11 mouse cellular contexts compared by ENCODE assay signal in the genomic region with DNA sequence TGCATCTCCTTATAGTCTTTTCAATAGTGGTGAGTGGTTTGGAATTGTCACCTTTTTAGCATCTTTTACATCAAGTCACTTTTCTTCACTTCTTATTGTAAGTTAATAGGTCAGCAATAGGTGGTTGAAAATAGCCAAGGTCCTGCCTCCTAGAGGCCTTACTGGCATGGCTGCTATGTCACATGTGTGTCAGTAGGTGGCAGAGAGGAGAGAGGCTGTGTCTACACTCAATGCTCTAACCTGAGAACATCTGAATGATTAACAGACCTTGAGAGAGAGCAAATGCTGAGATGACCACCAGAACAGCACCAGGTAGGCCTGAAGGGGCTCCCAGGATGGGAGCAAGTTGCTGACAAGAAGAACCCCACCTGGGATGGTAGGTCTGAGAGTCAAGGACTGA.
DNase-seq lines count a peak whose midpoint lies in the region; ATAC-seq and TF ChIP-seq lines count a peak whose summit lies in the region.
"Had no signal": no experiment of that assay in that cellular context is flagged by ENCODE, and none has a peak within 500 bp of the region (broad histone marks: within the 10 kb centered on the region; RNA-seq: fewer than 3 reads in every experiment).

No protein-coding gene starts in this region.

- peak; percentile 5 to 11 for DNase-seq in adrenal gland, postnatal 36 days
- no peak for DNase-seq in adrenal gland, postnatal 25 days
- peak; percentile 53 for DNase-seq in 416B (ENCODE audit: low read depth)
- DNase-seq in lung, embryonic 14.5 days = peak; percentile 22
- DNase-seq in layer of hippocampus, postnatal 25 days (ENCODE audit: extremely low spot score in 1 of 2, low spot score in 1 of 2) = no peak
- DNase-seq in right cerebral cortex, postnatal 14 days = no peak
- DNase-seq in midbrain, embryonic 10.5 days (ENCODE audit: low spot score) = no peak

- no peaks in the 10 kb centered on the region for H3K36me3 ChIP-seq in lung, embryonic 14.5 days (ENCODE audit: insufficient read depth)
- no peaks in the 10 kb centered on the region for H3K36me3 ChIP-seq in midbrain, embryonic 10.5 days
- H3K36me3 ChIP-seq: heart, embryonic 13.5 days; limb, embryonic 15.5 days; neural tube, embryonic 15.5 days had no signal

- H3K4me2 ChIP-seq in lung, embryonic 14.5 days = no peak overlapping the region
- H3K4me2 ChIP-seq: heart, embryonic 13.5 days; limb, embryonic 15.5 days; neural tube, embryonic 15.5 days had no signal

- no peak overlapping the region for H3K27ac ChIP-seq in cortical plate, adult 2 months (ENCODE audit: insufficient read depth, low read length)
- no peak overlapping the region for H3K27ac ChIP-seq in lung, embryonic 14.5 days (ENCODE audit: low read depth)
- H3K27ac ChIP-seq in midbrain, embryonic 10.5 days (replicated peaks) = no peak overlapping the region
- H3K27ac ChIP-seq: heart, embryonic 13.5 days; limb, embryonic 15.5 days; neural tube, embryonic 15.5 days had no signal

- TF ChIP-seq CTCF in cortical plate, adult 2 months (IDR thresholded peaks at IDR 0.05; ENCODE audit: extremely low read depth, insufficient read depth, low read length) = peak; percentile 43
- peak; percentile 75 for TF ChIP-seq CTCF in lung, embryonic 14.5 days (IDR thresholded peaks at IDR 0.05; ENCODE audit: low read depth)

- no peak for TF ChIP-seq POLR2A in cortical plate, adult 2 months (IDR thresholded peaks at IDR 0.05; ENCODE audit: extremely low read depth, insufficient read depth, low read length)

- no peaks in the 10 kb centered on the region for H3K4me1 ChIP-seq in cortical plate, adult 2 months (ENCODE audit: control insufficient read depth, insufficient read depth, low read length)
- no peaks in the 10 kb centered on the region for H3K4me1 ChIP-seq in lung, embryonic 14.5 days (ENCODE audit: insufficient read depth)
- no peaks in the 10 kb centered on the region for H3K4me1 ChIP-seq in midbrain, embryonic 10.5 days
- H3K4me1 ChIP-seq: heart, embryonic 13.5 days; limb, embryonic 15.5 days; neural tube, embryonic 15.5 days had no signal

- H3K9me3 ChIP-seq in lung, embryonic 14.5 days (ENCODE audit: low read depth, low read length) = no peaks in the 10 kb centered on the region
- no peaks in the 10 kb centered on the region for H3K9me3 ChIP-seq in midbrain, embryonic 10.5 days (replicated peaks)
- H3K9me3 ChIP-seq: heart, embryonic 13.5 days; limb, embryonic 15.5 days; neural tube, embryonic 15.5 days had no signal

- no peak for ATAC-seq in lung, embryonic 14.5 days (ENCODE audit: insufficient read depth)

- no peaks in the 10 kb centered on the region for H3K27me3 ChIP-seq in lung, embryonic 14.5 days (ENCODE audit: insufficient read depth, low read length)
- H3K27me3 ChIP-seq in midbrain, embryonic 10.5 days (ENCODE audit: low read depth, poor library complexity, severe bottlenecking) = no peaks in the 10 kb centered on the region
- H3K27me3 ChIP-seq: heart, embryonic 13.5 days; limb, embryonic 15.5 days; neural tube, embryonic 15.5 days had no signal

- H3K9ac ChIP-seq in lung, embryonic 14.5 days = no peak overlapping the region
- H3K9ac ChIP-seq: heart, embryonic 13.5 days; limb, embryonic 15.5 days; neural tube, embryonic 15.5 days had no signal

- no peak overlapping the region for H3K4me3 ChIP-seq in cortical plate, adult 2 months (ENCODE audit: insufficient read depth, low read length)
- H3K4me3 ChIP-seq in lung, embryonic 14.5 days (ENCODE audit: low read depth, low read length) = no peak overlapping the region
- H3K4me3 ChIP-seq in midbrain, embryonic 10.5 days = no peak overlapping the region
- H3K4me3 ChIP-seq: heart, embryonic 13.5 days; limb, embryonic 15.5 days; neural tube, embryonic 15.5 days had no signal

Comparison
In these comparisons a context has a peak if more than half of its experiments do, and no peak if none do; other contexts are left out.
1. DNase-seq: peak in adrenal gland, postnatal 36 days (2 of 2), 416B (single experiment) and lung, embryonic 14.5 days (single experiment); none in adrenal gland, postnatal 25 days (single experiment), layer of hippocampus, postnatal 25 days (0 of 2), right cerebral cortex, postnatal 14 days (single experiment) and midbrain, embryonic 10.5 days (single experiment).